Mouse (Mus musculus) ES-E14 (cell line): ENCODE measurements around the gene Rnf169. TPM values are rescaled to one million over a fixed set of nuclear protein-coding genes. Genes with fewer than 3 reads are reported as not detected.
A peak's percentile ranks its signal among the peaks of the same experiment; 100 is the strongest.

ENCODE experiments used
- DNase-seq: peaks from one replicate; pipeline ENCODE4 v3.0.0-alpha.2; 2013; ENCODE audit warnings: low read depth, low spot score
- H3K27ac ChIP-seq: 2 replicates; pipeline ENCODE4 v1.5.1; 2012; ENCODE audit warnings: low read depth, mild to moderate bottlenecking, low read length, moderate library complexity, mixed read lengths; ENCODE audit not compliant: poor library complexity, insufficient read depth, severe bottlenecking
- H3K36me3 ChIP-seq: 2 replicates; pipeline ENCODE4 v1.6.1; 2012; ENCODE audit warnings: mild to moderate bottlenecking, low read length, moderate library complexity, mixed read lengths; ENCODE audit not compliant: control insufficient read depth, poor library complexity, insufficient read depth, severe bottlenecking
- H3K4me1 ChIP-seq, 2 experiments: fragments of 150-350 bp in 1 of 2; sonication (generic) in 1 of 2; 2 replicates each; pipeline ENCODE4 v1.6.1; 2012; ENCODE audit warnings: low read length in 2 of 2, mild to moderate bottlenecking in 1 of 2, mixed read lengths in 1 of 2; ENCODE audit not compliant: control insufficient read depth in 2 of 2, insufficient read depth in 2 of 2, poor library complexity in 1 of 2
- H3K4me3 ChIP-seq, 2 experiments: fragments of 150-350 bp in 1 of 2; sonication (generic) in 1 of 2; 2 replicates each; pipeline ENCODE4 v1.5.1; 2012; ENCODE audit warnings: low read length in 2 of 2, low read depth in 1 of 2, mild to moderate bottlenecking in 1 of 2, mixed read lengths in 1 of 2; ENCODE audit not compliant: insufficient read depth in 1 of 2, poor library complexity in 1 of 2, severe bottlenecking in 1 of 2
- H3K9ac ChIP-seq: 2 replicates; pipeline ENCODE4 v1.6.1; 2012; ENCODE audit warnings: low read depth, mild to moderate bottlenecking, low read length, mixed read lengths; ENCODE audit not compliant: poor library complexity, insufficient read depth, severe bottlenecking
- H3K9me3 ChIP-seq: fragments of 150-350 bp; sonication (generic); 2 replicates; pipeline ENCODE4 v1.6.1; 2012; ENCODE audit warnings: low read depth, mild to moderate bottlenecking, low read length; ENCODE audit not compliant: control insufficient read depth, insufficient read depth
- CHD2 ChIP-seq: IDR thresholded peaks from 2 replicates; pipeline ENCODE4 v1.6.1; 2014; ENCODE audit warnings: mild to moderate bottlenecking, low read depth, low read length, inconsistent platforms
- HCFC1 ChIP-seq: IDR thresholded peaks from 2 replicates; pipeline ENCODE4 v1.6.1; 2012; ENCODE audit warnings: low read length, inconsistent platforms, borderline replicate concordance; ENCODE audit not compliant: insufficient read depth
- MAFK ChIP-seq: IDR thresholded peaks from 2 replicates; pipeline ENCODE4 v1.6.1; 2014; ENCODE audit warnings: mild to moderate bottlenecking, low read depth, low read length, inconsistent platforms; ENCODE audit not compliant: insufficient read depth
- ZC3H11A ChIP-seq: IDR thresholded peaks from 2 replicates; pipeline ENCODE4 v1.6.1; 2012; ENCODE audit warnings: low read depth, mild to moderate bottlenecking, inconsistent platforms, low read length, borderline replicate concordance
- ZNF384 ChIP-seq: IDR thresholded peaks from 2 replicates; pipeline ENCODE4 v1.6.1; 2012; ENCODE audit warnings: low read depth, low read length, inconsistent platforms
- in situ Hi-C, 2 experiments: fragments of 600-800 bp; cut with MboI; formaldehyde crosslinking; loops; one replicate each; pipeline ENCODE4 v1.15.1; 2025; ENCODE audit warnings: low sequenced_read_pairs in 2 of 2, inconsistent platforms in 1 of 2; ENCODE audit not compliant: unreplicated experiment in 2 of 2
- total RNA-seq: library from RNA; depleted of rRNA; stranded (reverse); fragments of 300-350 nt; gene quantifications from 2 replicates; pipeline ENCODE4 v1.2.3, GENCODE M21; 2012

The Rnf169 gene
- total RNA-seq, 1 experiment: 19.2 TPM

- H3K9ac ChIP-seq: no peak overlapping the region
- H3K4me1 ChIP-seq: no peaks in the 10 kb centered on the region; a peak in 1 of 4 replicates
- no peak overlapping the region for H3K27ac ChIP-seq
- in situ Hi-C loops: no loop called here
- no peak for DNase-seq
- peaks cover 25% of the 10 kb centered on the region for H3K36me3 ChIP-seq
- TF ChIP-seq HCFC1 (no peak), ZC3H11A (no peak), MAFK (no peak)
- no peaks in the 10 kb centered on the region for H3K9me3 ChIP-seq
- H3K4me3 ChIP-seq: no peak overlapping the region
Measured at GRCm38 (mm10) chr7:99935758-99936157, 44.5 kb downstream of the Rnf169 start.

GRCm38 (mm10) chr7:99926916-99927714 is 53.1 kb downstream of the Rnf169 start:
- Histone ChIP-seq H3K4me1 (no peaks in the 10 kb centered on the region), H3K36me3 (peaks cover 38% of the 10 kb centered on the region), H3K9me3 (no peaks in the 10 kb centered on the region), H3K27ac (no peak overlapping the region), H3K9ac (no peak overlapping the region), H3K4me3 (no peak overlapping the region)
- no peak for TF ChIP-seq ZNF384
- no peak for TF ChIP-seq CHD2
- no peak for TF ChIP-seq MAFK
- no peak for TF ChIP-seq ZC3H11A
- peak; percentile 41 for DNase-seq
- in situ Hi-C loops: no loop called here

GRCm38 (mm10) chr7:99920416-99920815 is 59.8 kb downstream of the Rnf169 start:
- TF ChIP-seq CHD2 (no peak), HCFC1 (no peak), MAFK (no peak), ZC3H11A (no peak), ZNF384 (no peak)
- Histone ChIP-seq H3K36me3 (peaks cover 17% of the 10 kb centered on the region), H3K4me1 (no peaks in the 10 kb centered on the region; a peak in 1 of 4 replicates), H3K27ac (no peak overlapping the region), H3K9me3 (no peaks in the 10 kb centered on the region), H3K9ac (no peak overlapping the region), H3K4me3 (no peak overlapping the region)
- no peak for DNase-seq
- in situ Hi-C loops: no loop called here

- DNase-seq: no peak
- no peak for TF ChIP-seq MAFK
- no peak for TF ChIP-seq ZC3H11A
- TF ChIP-seq CHD2: no peak
- no peak for TF ChIP-seq ZNF384
- TF ChIP-seq HCFC1: no peak
- Histone ChIP-seq H3K36me3 (peaks cover 12% of the 10 kb centered on the region), H3K9ac (no peak overlapping the region), H3K27ac (no peak overlapping the region), H3K4me1 (no peaks in the 10 kb centered on the region; a peak in 1 of 4 replicates), H3K9me3 (no peaks in the 10 kb centered on the region), H3K4me3 (no peak overlapping the region)
- in situ Hi-C loops: no loop called here
Measured at GRCm38 (mm10) chr7:99919971-99920370, 60.3 kb downstream of the Rnf169 start.

GRCm38 (mm10) chr7:99919164-99919563 is 61.1 kb downstream of the Rnf169 start:
- Histone ChIP-seq H3K9me3 (no peaks in the 10 kb centered on the region), H3K27ac (no peak overlapping the region), H3K9ac (no peak overlapping the region), H3K4me3 (no peak overlapping the region), H3K4me1 (no peaks in the 10 kb centered on the region; a peak in 1 of 4 replicates), H3K36me3 (peaks cover 6% of the 10 kb centered on the region)
- no peak for TF ChIP-seq ZC3H11A
- TF ChIP-seq CHD2: no peak
- no peak for TF ChIP-seq MAFK
- no peak for TF ChIP-seq HCFC1
- in situ Hi-C loops: no loop called here
- DNase-seq: no peak
